Mouse (Mus musculus): ENCODE measurements around the gene Mertk. TPM values are rescaled to one million over a fixed set of nuclear protein-coding genes. Genes with fewer than 3 reads are reported as not detected.

Mertk gene
- polyA plus RNA-seq, 1 experiment from 2014 or later = 2.2 TPM

DNA sequence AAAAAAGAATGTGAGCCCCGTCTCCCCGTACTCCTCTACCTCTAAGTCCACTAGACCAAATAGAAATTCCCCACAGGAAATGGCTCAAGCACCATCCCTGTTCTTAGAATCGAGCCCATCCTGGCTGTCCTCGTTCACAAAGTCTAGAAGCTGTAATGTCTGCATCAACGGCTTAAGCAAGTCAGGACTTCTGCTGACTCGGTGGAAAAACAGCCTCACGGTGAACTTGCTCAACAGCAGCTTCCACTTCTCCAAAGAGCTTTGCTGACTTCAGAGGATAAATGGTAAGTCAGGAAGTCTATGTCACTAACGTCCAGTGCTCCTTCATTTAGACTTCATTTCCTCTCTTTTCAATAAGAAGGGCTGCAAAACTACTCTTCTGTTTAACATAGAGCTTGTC, 107.8 kb downstream of the Mertk start:
- H3K4me2 ChIP-seq = no peak overlapping the region
- H3K4me3 ChIP-seq (replicated peaks) = no peak overlapping the region
- H3K9ac ChIP-seq (replicated peaks) = no peak overlapping the region
- no peaks in the 10 kb centered on the region for H3K4me1 ChIP-seq
- no peak overlapping the region for H3K27ac ChIP-seq (replicated peaks)
- no peak for ATAC-seq (ENCODE audit: low FRiP score)
- no peaks in the 10 kb centered on the region for H3K36me3 ChIP-seq
- 80% methylated on average over 8 of the region's 8 CpGs for WGBS
- H3K9me3 ChIP-seq (replicated peaks) = no peaks in the 10 kb centered on the region
- H3K27me3 ChIP-seq (replicated peaks) = no peaks in the 10 kb centered on the region

DNA sequence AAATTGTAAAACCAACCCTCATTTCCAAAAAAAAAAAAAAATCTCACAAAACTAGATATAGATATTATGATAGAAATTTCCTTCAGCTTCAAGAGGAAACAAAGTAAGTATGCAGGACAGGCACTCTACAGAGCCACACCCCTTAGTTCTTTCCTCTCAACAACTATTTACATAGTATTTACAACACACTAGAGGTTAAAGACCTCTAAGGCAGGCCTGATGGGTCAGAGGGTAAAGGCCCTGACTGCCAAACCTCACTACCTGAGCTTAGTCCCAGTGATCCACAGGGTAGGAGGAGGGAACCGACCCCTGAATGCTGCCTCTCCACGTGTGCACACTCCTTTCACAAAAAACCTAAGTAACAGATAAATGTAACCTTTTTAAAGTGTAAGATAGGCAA, 114.0 kb downstream of the Mertk start:
- H3K27ac ChIP-seq (replicated peaks) = no peak overlapping the region
- no peak overlapping the region for H3K4me2 ChIP-seq
- H3K27me3 ChIP-seq (replicated peaks) = no peaks in the 10 kb centered on the region
- H3K9ac ChIP-seq (replicated peaks) = no peak overlapping the region
- H3K4me3 ChIP-seq (replicated peaks) = no peak overlapping the region
- no peaks in the 10 kb centered on the region for H3K9me3 ChIP-seq (replicated peaks)
- no peaks in the 10 kb centered on the region for H3K36me3 ChIP-seq
- WGBS = 33% methylated on average over 2 of the region's 2 CpGs
- H3K4me1 ChIP-seq = peaks cover 4% of the 10 kb centered on the region; the same call in 1 of the 2 replicates
- no peak for ATAC-seq (ENCODE audit: low FRiP score)

DNA sequence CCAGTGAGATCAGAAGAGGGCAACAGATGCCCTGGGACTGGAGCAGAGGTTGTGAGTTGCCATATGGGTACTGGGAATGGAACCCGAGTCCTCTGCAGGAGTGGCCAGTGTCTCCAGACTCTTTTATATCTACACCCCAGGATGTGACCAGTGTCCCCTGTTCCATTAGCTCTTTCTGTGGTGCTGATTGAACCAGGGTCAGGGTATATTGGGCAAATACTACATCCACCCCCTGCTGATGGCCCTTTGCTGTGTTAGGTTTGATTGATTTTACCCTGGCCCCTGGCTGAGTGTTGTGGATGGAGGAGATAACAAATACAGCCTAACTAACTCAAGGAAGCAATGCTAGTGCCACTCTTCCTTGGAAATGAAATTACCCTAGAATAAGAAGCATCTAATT, 117.6 kb downstream of the Mertk start:
- Histone ChIP-seq H3K9ac (replicated peaks) (no peak overlapping the region), H3K27ac (replicated peaks) (no peak overlapping the region), H3K9me3 (replicated peaks) (no peaks in the 10 kb centered on the region), H3K4me3 (replicated peaks) (no peak overlapping the region), H3K4me1 (peaks cover 24% of the 10 kb centered on the region), H3K36me3 (no peaks in the 10 kb centered on the region), H3K4me2 (no peak overlapping the region), H3K27me3 (replicated peaks) (no peaks in the 10 kb centered on the region)
- WGBS = 74% methylated on average over 1 of the region's 1 CpGs
- no peak for ATAC-seq (ENCODE audit: low FRiP score)

DNA sequence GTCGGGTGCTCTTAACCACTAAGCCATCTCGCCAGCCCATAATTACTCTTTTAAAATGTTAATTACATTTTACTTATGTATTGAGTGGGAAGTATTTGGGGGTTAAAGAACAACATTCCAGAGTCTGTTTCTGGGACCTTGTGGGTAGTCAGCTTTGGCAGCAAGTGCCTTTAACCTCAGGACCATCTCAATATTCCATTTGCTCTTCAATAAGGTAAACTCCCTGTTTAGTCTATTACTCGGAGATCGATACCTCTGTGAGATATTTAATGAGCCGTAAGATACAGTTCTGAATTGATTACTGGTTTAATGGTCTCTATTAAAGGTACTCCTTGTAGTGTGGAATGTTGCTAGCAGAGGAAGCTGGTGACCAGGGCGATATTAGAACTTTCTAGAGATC, 118.2 kb downstream of the Mertk start:
- peak overlapping the region; percentile 71 for H3K4me2 ChIP-seq
- no peaks in the 10 kb centered on the region for H3K9me3 ChIP-seq (replicated peaks)
- ATAC-seq (ENCODE audit: low FRiP score) = 0 out of 2 replicates have a peak, but pooled peaks have one; percentile 0
- H3K4me1 ChIP-seq = peaks cover 29% of the 10 kb centered on the region
- H3K27ac ChIP-seq (replicated peaks) = peak overlapping the region; percentile 86; the same call in 1 of the 2 replicates
- 34% methylated on average over 6 of the region's 6 CpGs for WGBS
- no peaks in the 10 kb centered on the region for H3K27me3 ChIP-seq (replicated peaks)
- no peak overlapping the region for H3K9ac ChIP-seq (replicated peaks)
- H3K4me3 ChIP-seq (replicated peaks) = peak overlapping the region; percentile 59
- no peaks in the 10 kb centered on the region for H3K36me3 ChIP-seq

DNA sequence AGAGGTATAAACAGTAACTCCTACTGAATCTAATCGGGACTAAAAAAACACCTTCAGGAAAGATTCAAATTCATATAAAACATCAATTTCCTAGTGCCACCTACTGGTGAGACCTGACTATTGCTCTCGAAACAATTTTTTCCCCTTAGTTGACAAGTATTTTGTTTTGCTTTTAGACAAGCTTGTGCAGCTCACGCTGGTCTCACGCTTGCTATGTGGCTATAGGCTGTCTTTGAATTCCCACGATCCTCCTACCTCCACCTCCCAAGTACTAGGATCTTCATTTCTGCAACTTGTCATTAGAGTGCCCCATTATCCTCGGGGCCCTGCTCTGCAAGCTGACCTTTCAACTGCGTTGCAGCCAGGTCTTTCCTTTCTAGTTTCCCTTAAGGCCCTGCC, 118.6 kb downstream of the Mertk start:
- Histone ChIP-seq H3K4me1 (peaks cover 30% of the 10 kb centered on the region), H3K4me2 (peak overlapping the region; percentile 71), H3K27me3 (replicated peaks) (no peaks in the 10 kb centered on the region), H3K4me3 (replicated peaks) (peak overlapping the region; percentile 59), H3K9ac (replicated peaks) (peak overlapping the region; percentile 41; the same call in 1 of the 2 replicates), H3K36me3 (no peaks in the 10 kb centered on the region), H3K9me3 (replicated peaks) (no peaks in the 10 kb centered on the region), H3K27ac (replicated peaks) (peak overlapping the region; percentile 86)
- WGBS = under 1% methylated on average over 7 of the region's 7 CpGs
- peak; percentile 55 for ATAC-seq (ENCODE audit: low FRiP score)

DNA sequence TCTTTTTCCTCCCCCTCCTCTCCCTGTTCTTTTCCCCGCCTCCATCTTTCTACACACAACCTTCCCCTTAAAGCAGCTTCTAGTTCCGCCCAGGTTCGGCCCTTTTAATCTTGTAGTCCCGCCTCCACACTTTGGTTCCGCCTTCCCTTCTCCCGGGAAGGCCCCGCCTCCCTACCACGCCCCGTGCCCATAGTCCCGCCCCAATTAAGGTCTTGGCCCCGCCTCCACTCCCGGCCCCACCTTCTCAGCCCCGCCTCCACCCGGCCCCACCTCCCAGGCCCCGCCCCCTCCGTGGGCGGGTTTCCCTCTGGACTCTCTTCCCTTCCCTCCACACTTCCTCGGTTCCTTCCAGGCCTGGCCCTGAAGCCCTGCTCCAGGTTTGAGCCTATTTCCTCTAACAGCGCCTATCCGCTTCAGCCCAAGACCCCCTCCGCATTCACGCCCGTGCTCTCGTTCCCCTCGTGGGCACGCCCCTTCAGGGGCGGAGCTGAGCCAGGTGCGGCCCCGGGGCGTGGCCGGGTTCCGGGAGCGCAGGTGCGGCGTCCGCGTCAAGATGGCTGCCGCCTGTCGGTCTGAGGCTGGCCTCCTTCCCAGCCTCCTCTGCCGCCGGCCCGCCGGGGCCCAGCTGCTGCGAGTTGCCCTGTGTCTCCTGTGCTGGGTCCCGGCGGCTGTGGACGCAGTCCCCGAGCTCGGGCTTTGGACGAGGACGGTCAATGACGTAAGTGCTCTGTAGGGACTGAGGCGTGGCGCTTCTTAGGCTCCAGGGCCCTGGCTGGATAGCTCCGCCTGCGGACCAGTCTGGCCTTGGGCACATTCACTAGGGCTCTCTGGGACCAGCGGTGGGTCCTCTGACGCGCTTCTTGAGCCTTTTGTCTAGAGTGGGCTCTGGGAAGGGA, 119.3 kb downstream of the Mertk start, which contains the start of gene Tmem87b:
Gene Tmem87b, plus strand, starts transcription at position 333 of the 896 bp plus-strand sequence.
- Histone ChIP-seq H3K27ac (replicated peaks) (peak within 1 kb of the TSS; percentile 86), H3K27me3 (replicated peaks) (no peaks in the 10 kb centered on the region), H3K9me3 (replicated peaks) (no peaks in the 10 kb centered on the region), H3K9ac (replicated peaks) (peak within 1 kb of the TSS; percentile 59), H3K4me2 (peak within 1 kb of the TSS; percentile 71), H3K36me3 (no peaks in the 10 kb centered on the region), H3K4me3 (replicated peaks) (peak within 1 kb of the TSS; percentile 59), H3K4me1 (peaks cover 30% of the 10 kb centered on the region)
- under 1% methylated on average over 58 of the region's 59 CpGs for WGBS
- peak; percentile 94 for ATAC-seq (ENCODE audit: low FRiP score)

DNA sequence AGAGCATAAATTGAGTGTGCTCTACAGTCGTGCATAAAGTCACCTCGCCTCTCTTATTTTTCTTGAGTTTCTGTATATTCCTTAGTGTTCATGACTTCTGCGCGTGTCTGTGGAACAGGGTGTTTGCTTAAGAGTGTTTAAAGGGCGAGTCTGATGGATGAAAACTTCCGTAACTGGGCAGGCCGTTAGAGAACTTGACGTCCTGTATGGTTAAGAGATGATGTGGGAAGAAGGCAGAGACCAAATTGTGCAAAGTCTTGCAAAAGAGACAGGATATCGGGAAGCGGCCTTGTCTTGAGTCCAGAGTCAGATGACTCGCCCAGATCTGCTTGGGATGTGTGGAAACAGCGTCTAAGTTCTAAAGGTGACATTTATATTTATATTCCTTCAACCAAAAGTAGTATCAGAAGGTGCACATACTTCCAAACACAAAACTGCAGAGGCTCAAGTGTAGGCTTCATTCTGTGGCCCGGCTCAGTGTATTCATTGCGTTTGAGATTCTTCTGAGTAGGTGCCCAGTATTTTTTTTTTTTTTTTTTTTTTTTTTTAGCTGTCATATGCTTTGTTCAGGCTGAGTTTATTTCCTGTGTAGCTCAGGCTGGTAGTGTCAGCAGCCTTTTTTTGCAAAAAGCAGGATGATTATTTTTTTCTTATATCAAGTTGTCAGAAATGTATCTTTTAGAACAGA, 120.3 kb downstream of the Mertk start:
- peak overlapping the region; percentile 71 for H3K4me2 ChIP-seq
- peaks cover 30% of the 10 kb centered on the region for H3K4me1 ChIP-seq
- WGBS = 17% methylated on average over 14 of the region's 14 CpGs
- no peaks in the 10 kb centered on the region for H3K27me3 ChIP-seq (replicated peaks)
- no peak for ATAC-seq (ENCODE audit: low FRiP score)
- H3K36me3 ChIP-seq = 0 out of 2 replicates have a peak, but pooled peaks cover 3% of the 10 kb centered on the region
- peak overlapping the region; percentile 59 for H3K9ac ChIP-seq (replicated peaks)
- peak overlapping the region; percentile 59 for H3K4me3 ChIP-seq (replicated peaks)
- H3K9me3 ChIP-seq (replicated peaks) = no peaks in the 10 kb centered on the region
- H3K27ac ChIP-seq (replicated peaks) = peak overlapping the region; percentile 86

DNA sequence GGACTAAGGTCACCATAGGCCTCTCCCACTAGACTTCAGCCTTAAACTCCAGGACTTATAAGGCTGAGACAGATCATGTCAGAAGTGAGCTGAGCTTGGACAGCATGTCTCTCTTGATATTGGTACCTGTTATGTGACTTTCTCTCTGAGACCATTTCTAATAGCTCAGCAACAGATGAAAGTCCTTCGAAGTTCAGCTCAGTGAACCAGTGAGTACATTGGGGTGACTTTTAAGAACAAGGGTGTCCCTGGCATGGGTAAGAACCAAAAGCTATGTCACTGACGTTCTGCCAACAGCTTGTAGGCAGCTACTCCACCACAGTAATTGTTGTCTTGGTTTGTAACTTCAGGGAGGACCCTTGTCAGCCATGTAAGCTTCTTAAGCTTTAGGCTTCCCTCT, 121.9 kb downstream of the Mertk start:
- Histone ChIP-seq H3K36me3 (0 out of 2 replicates have a peak, but pooled peaks cover 3% of the 10 kb centered on the region), H3K27ac (replicated peaks) (no peak overlapping the region), H3K4me2 (no peak overlapping the region), H3K4me1 (peaks cover 30% of the 10 kb centered on the region), H3K9ac (replicated peaks) (no peak overlapping the region), H3K27me3 (replicated peaks) (no peaks in the 10 kb centered on the region), H3K9me3 (replicated peaks) (no peaks in the 10 kb centered on the region), H3K4me3 (replicated peaks) (no peak overlapping the region)
- 91% methylated on average over 2 of the region's 2 CpGs for WGBS
- ATAC-seq (ENCODE audit: low FRiP score) = no peak

DNA sequence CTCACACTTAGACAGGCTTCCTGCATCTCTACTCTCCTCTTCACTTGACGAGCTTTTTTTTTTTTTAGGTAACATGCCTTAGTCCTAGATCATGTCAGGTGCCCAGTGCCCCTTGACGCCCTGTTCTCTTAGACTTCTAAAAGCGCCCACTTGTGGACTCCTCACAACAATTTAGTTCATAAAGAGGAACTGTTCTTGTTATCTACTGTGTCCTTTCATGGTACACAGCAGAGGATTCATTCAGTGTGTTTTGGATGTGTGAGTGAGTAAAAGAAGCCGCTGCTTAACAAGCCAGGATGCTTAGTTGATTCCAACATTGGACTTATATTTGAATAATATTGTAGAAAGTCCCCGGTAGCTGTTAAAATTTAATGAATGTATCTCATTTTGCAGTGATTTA, 125.1 kb downstream of the Mertk start:
- H3K36me3 ChIP-seq = peaks cover 21% of the 10 kb centered on the region
- H3K4me1 ChIP-seq = peaks cover 24% of the 10 kb centered on the region
- 90% methylated on average over 5 of the region's 5 CpGs for WGBS
- H3K9ac ChIP-seq (replicated peaks) = no peak overlapping the region
- H3K9me3 ChIP-seq (replicated peaks) = no peaks in the 10 kb centered on the region
- H3K27me3 ChIP-seq (replicated peaks) = no peaks in the 10 kb centered on the region
- H3K4me2 ChIP-seq = no peak overlapping the region
- no peak for ATAC-seq (ENCODE audit: low FRiP score)
- no peak overlapping the region for H3K27ac ChIP-seq (replicated peaks)
- no peak overlapping the region for H3K4me3 ChIP-seq (replicated peaks)

DNA sequence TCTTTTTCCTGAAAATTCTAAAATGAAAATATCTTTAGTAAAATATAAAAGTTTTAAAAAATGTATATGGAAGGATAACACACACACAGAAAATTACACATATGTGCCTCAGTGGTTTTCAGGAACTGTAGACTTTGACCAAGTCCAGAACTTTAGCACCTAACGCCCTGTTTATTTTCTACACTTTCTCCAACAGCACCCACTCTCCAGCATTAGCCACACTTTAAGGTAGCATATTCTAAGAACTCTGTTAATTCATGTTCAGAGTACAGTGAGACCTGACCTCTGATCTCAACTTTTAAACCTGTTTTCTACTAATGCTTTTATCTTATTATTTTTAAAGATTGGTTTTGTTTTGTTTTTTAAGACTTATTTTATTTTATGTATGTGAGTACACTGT, 129.0 kb downstream of the Mertk start:
- H3K9ac ChIP-seq (replicated peaks) = no peak overlapping the region
- WGBS = 98% methylated on average over 1 of the region's 1 CpGs
- no peak overlapping the region for H3K4me3 ChIP-seq (replicated peaks)
- no peak for ATAC-seq (ENCODE audit: low FRiP score)
- peaks cover 47% of the 10 kb centered on the region for H3K36me3 ChIP-seq
- no peaks in the 10 kb centered on the region for H3K4me1 ChIP-seq
- no peaks in the 10 kb centered on the region for H3K27me3 ChIP-seq (replicated peaks)
- H3K9me3 ChIP-seq (replicated peaks) = no peaks in the 10 kb centered on the region
- no peak overlapping the region for H3K4me2 ChIP-seq
- H3K27ac ChIP-seq (replicated peaks) = no peak overlapping the region

DNA sequence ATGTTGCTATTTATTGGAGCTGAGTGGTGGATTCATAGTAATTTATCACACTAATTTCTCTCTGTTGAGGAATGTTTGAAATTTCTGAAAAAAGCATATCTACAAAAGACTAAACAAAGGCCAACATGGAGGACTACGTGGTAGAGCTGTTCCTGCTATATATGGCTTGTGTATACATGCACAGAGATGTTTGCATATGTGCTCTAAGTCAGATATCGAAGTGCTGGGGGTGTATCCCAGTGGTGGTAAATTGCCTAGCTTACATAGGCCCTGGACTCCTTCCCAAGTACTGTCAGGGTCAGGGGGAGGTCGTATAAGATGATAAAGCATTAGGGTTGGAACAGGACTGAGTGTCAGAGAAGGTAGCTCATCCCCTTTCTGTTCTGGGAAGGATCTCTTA, 133.9 kb downstream of the Mertk start:
- H3K27ac ChIP-seq (replicated peaks) = no peak overlapping the region
- peaks cover 74% of the 10 kb centered on the region for H3K36me3 ChIP-seq
- no peaks in the 10 kb centered on the region for H3K27me3 ChIP-seq (replicated peaks)
- no peak overlapping the region for H3K4me2 ChIP-seq
- 93% methylated on average over 3 of the region's 3 CpGs for WGBS
- H3K9me3 ChIP-seq (replicated peaks) = no peaks in the 10 kb centered on the region
- ATAC-seq (ENCODE audit: low FRiP score) = no peak
- no peaks in the 10 kb centered on the region for H3K4me1 ChIP-seq
- no peak overlapping the region for H3K4me3 ChIP-seq (replicated peaks)
- no peak overlapping the region for H3K9ac ChIP-seq (replicated peaks)

DNA sequence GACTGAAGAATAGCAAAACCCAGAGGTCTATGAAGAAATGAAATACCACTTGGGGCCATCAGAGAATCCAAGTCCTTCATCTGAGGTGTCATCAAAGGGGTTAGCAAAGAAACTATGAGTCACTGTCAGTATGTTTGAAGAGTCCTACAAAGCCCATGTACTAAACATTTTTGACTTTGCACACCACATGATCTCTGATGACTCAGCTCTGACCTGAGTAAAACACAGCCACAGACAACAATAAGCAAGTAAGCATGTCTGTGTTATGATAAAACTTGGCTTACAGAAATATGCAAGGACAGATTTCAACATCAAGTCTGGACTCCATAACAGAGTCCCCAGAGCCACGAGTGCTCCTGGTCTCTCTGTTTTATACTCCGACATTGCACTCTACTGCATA, 134.3 kb downstream of the Mertk start:
- 89% methylated on average over 2 of the region's 2 CpGs for WGBS
- H3K36me3 ChIP-seq = peaks cover 77% of the 10 kb centered on the region
- no peak overlapping the region for H3K9ac ChIP-seq (replicated peaks)
- H3K4me3 ChIP-seq (replicated peaks) = no peak overlapping the region
- H3K4me2 ChIP-seq = no peak overlapping the region
- H3K9me3 ChIP-seq (replicated peaks) = no peaks in the 10 kb centered on the region
- no peak for ATAC-seq (ENCODE audit: low FRiP score)
- H3K27me3 ChIP-seq (replicated peaks) = no peaks in the 10 kb centered on the region
- H3K4me1 ChIP-seq = no peaks in the 10 kb centered on the region
- H3K27ac ChIP-seq (replicated peaks) = no peak overlapping the region

Data from neural tube, embryonic 15.5 days (tissue).